ENCODE assay signal across 7 mouse cellular contexts in genomic region chrX:42153056-42153455, GRCm38 (mm10). TPM values are rescaled to one million over a fixed set of nuclear protein-coding genes. Genes with fewer than 3 reads are reported as not detected.
DNase-seq lines count a peak whose midpoint lies in the region; ATAC-seq lines count a peak whose summit lies in the region.

No protein-coding gene starts in this region.

- H3K36me3 ChIP-seq in neural tube, embryonic 11.5 days (ENCODE audit: control insufficient read depth, insufficient read depth, low read length) = no peaks in the 10 kb centered on the region
- H3K36me3 ChIP-seq in forebrain, embryonic 15.5 days = no peaks in the 10 kb centered on the region
- H3K36me3 ChIP-seq in liver, embryonic 13.5 days = no peaks in the 10 kb centered on the region
- no peaks in the 10 kb centered on the region for H3K36me3 ChIP-seq in stomach, embryonic 16.5 days (ENCODE audit: control insufficient read depth, insufficient read depth, low read length)

- intact Hi-C loops in left cerebral cortex, postnatal 14 days (cut with DNase I) = loop anchor here (10.0 kb wide), 1 partner anchor 92 kb away; no protein-coding TSS in a partner anchor

- WGBS in neural tube, embryonic 11.5 days = 25% methylated on average over 4 of the region's 4 CpGs
- 27% methylated on average over 4 of the region's 4 CpGs for WGBS in forebrain, embryonic 15.5 days
- 12% methylated on average over 4 of the region's 4 CpGs for WGBS in liver, embryonic 13.5 days (ENCODE audit: insufficient replicate concordance)
- 21% methylated on average over 4 of the region's 4 CpGs for WGBS in stomach, embryonic 16.5 days

- no peaks in the 10 kb centered on the region for H3K4me1 ChIP-seq in neural tube, embryonic 11.5 days (ENCODE audit: control insufficient read depth, insufficient read depth, low read length)
- H3K4me1 ChIP-seq in forebrain, embryonic 15.5 days = peaks cover 12% of the 10 kb centered on the region; the same call in 1 of the 2 replicates
- H3K4me1 ChIP-seq in liver, embryonic 13.5 days (replicated peaks) = peaks cover 18% of the 10 kb centered on the region
- H3K4me1 ChIP-seq in stomach, embryonic 16.5 days (ENCODE audit: control insufficient read depth, insufficient read depth, low read length) = no peaks in the 10 kb centered on the region

- no peaks in the 10 kb centered on the region for H3K9me3 ChIP-seq in neural tube, embryonic 11.5 days (ENCODE audit: control insufficient read depth, low read length)
- no peaks in the 10 kb centered on the region for H3K9me3 ChIP-seq in forebrain, embryonic 15.5 days
- no peaks in the 10 kb centered on the region; the same call in 1 of the 2 replicates for H3K9me3 ChIP-seq in liver, embryonic 13.5 days (replicated peaks)
- H3K9me3 ChIP-seq in stomach, embryonic 16.5 days (replicated peaks; ENCODE audit: control insufficient read depth, low read length) = no peaks in the 10 kb centered on the region

- DNase-seq in neural tube, embryonic 11.5 days (ENCODE audit: low spot score) = no peak
- no peak for DNase-seq in neural tube, embryonic 10.5 days (ENCODE audit: extremely low spot score, low spot score)
- DNase-seq in liver, embryonic 13.5 days = no peak
- no peak for DNase-seq in right cerebral cortex, adult 18-20 months
- no peak for DNase-seq in left cerebral cortex, postnatal 14 days (ENCODE audit: low spot score in 2 of 2)

- H3K27ac ChIP-seq in neural tube, embryonic 11.5 days (ENCODE audit: low read depth, low read length) = no peak overlapping the region
- no peak overlapping the region for H3K27ac ChIP-seq in forebrain, embryonic 15.5 days (replicated peaks)
- peak overlapping the region; percentile 63; the same call in 1 of the 2 replicates for H3K27ac ChIP-seq in liver, embryonic 13.5 days
- no peak overlapping the region for H3K27ac ChIP-seq in stomach, embryonic 16.5 days (ENCODE audit: low read length)

- ATAC-seq in neural tube, embryonic 11.5 days (ENCODE audit: insufficient read depth, low FRiP score, low TSS enrichment) = no peak
- ATAC-seq in forebrain, embryonic 15.5 days (replicated peaks) = no peak
- no peak for ATAC-seq in liver, embryonic 13.5 days (ENCODE audit: low read depth)
- no peak for ATAC-seq in stomach, embryonic 16.5 days (ENCODE audit: insufficient read depth, low FRiP score)

- peak overlapping the region; percentile 39 for H3K4me2 ChIP-seq in neural tube, embryonic 11.5 days (ENCODE audit: low read depth)
- peak overlapping the region; percentile 42 for H3K4me2 ChIP-seq in forebrain, embryonic 15.5 days (replicated peaks)
- peak overlapping the region; percentile 64 for H3K4me2 ChIP-seq in liver, embryonic 13.5 days
- peak overlapping the region; percentile 65 for H3K4me2 ChIP-seq in stomach, embryonic 16.5 days (ENCODE audit: low read depth, low read length)

- no peaks in the 10 kb centered on the region for H3K27me3 ChIP-seq in neural tube, embryonic 11.5 days (ENCODE audit: control insufficient read depth, insufficient read depth, low read length)
- H3K27me3 ChIP-seq in forebrain, embryonic 15.5 days = no peaks in the 10 kb centered on the region
- H3K27me3 ChIP-seq in liver, embryonic 13.5 days = no peaks in the 10 kb centered on the region
- no peaks in the 10 kb centered on the region for H3K27me3 ChIP-seq in stomach, embryonic 16.5 days (ENCODE audit: control insufficient read depth, insufficient read depth, low read length)

- no peak overlapping the region for H3K9ac ChIP-seq in neural tube, embryonic 11.5 days (ENCODE audit: low read length)
- H3K9ac ChIP-seq in forebrain, embryonic 15.5 days (replicated peaks) = no peak overlapping the region
- H3K9ac ChIP-seq in liver, embryonic 13.5 days = peak overlapping the region; percentile 82
- no peak overlapping the region for H3K9ac ChIP-seq in stomach, embryonic 16.5 days (ENCODE audit: low read length)

- peak overlapping the region; percentile 57 for H3K4me3 ChIP-seq in neural tube, embryonic 11.5 days (ENCODE audit: low read depth, low read length)
- peak overlapping the region; percentile 63 for H3K4me3 ChIP-seq in forebrain, embryonic 15.5 days
- peak overlapping the region; percentile 73 for H3K4me3 ChIP-seq in liver, embryonic 13.5 days (replicated peaks)
- H3K4me3 ChIP-seq in stomach, embryonic 16.5 days (replicated peaks; ENCODE audit: low read length) = peak overlapping the region; percentile 62

RNA-seq across cellular contexts. Expression of gene Stag2, which starts 3.9 kb away (rescaled TPM):
- 49.4 and 51.5 TPM in 2 replicates for polyA plus RNA-seq in neural tube, embryonic 11.5 days (2014; fragmentation: Nextera tagmentation; extraction: Ambion mirVana)
- 31.4 and 33.0 TPM in 2 replicates for polyA plus RNA-seq in forebrain, embryonic 15.5 days (2015; fragmentation: Nextera tagmentation; extraction: Ambion mirVana)
- polyA plus RNA-seq in liver, embryonic 13.5 days (2015; fragmentation: Nextera tagmentation; extraction: Ambion mirVana) = 28.2 and 37.9 TPM in 2 replicates
- 36.3 and 41.1 TPM in 2 replicates for polyA plus RNA-seq in stomach, embryonic 16.5 days (2015; fragmentation: Nextera tagmentation; extraction: Ambion mirVana)
- 10 to 100 TPM; 47.7 to 52.3 TPM for total RNA-seq in left cerebral cortex, postnatal 14 days (2021)
